In the genomic region with DNA sequence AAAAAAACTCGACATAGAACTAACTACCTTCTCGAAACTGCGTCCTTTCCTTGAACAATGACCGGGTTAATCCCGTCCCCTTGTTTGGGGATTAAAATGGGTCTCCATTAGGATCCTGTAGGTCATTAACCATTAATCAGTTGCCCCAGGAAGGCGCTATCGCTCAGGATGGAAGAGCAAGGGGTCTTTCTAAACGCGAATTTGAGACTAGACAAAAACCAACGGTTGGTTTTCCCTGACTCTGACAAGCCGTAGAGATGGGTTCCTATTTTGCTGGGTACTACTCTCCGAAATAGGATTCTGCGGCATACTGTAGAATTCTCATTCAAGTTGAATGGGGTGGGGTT, we compare ENCODE assay signal across 8 mouse cellular contexts. TPM values are rescaled to one million over a fixed set of nuclear protein-coding genes. Genes with fewer than 3 reads are reported as not detected.
DNase-seq lines count a peak whose midpoint lies in the region; ATAC-seq and TF ChIP-seq lines count a peak whose summit lies in the region.

No protein-coding gene starts in this region.

- no peak for ATAC-seq in neural tube, embryonic 11.5 days (ENCODE audit: insufficient read depth, low FRiP score, low TSS enrichment)
- no peak for ATAC-seq in limb, embryonic 11.5 days (ENCODE audit: insufficient number of reproducible peaks, low FRiP score, low TSS enrichment, low read depth)

- peak; percentile 14 for DNase-seq in adrenal gland, postnatal 14 days
- DNase-seq in adrenal gland, postnatal 36 days, result no peak
- no peak for DNase-seq in neural tube, embryonic 11.5 days (ENCODE audit: low spot score)
- DNase-seq in neural tube, embryonic 10.5 days (ENCODE audit: extremely low spot score, low spot score), result no peak
- no peak for DNase-seq in limb, embryonic 11.5 days (ENCODE audit: low spot score)
- DNase-seq in embryo, embryonic 11 days, result no peak
- DNase-seq in cerebellum, adult 11-12 months, result no peak

- peaks cover 2% of the 10 kb centered on the region; the same call in 1 of the 2 replicates for H3K36me3 ChIP-seq in neural tube, embryonic 11.5 days (ENCODE audit: control insufficient read depth, insufficient read depth, low read length)
- H3K36me3 ChIP-seq in limb, embryonic 11.5 days (ENCODE audit: control insufficient read depth, insufficient read depth, low read length), result peaks cover 6% of the 10 kb centered on the region; the same call in 1 of the 2 replicates
- H3K36me3 ChIP-seq in small intestine, adult 2 months (ENCODE audit: control insufficient read depth, insufficient read depth, low read length), result peaks cover 13% of the 10 kb centered on the region

- TF ChIP-seq CTCF in small intestine, adult 2 months (IDR thresholded peaks at IDR 0.05; ENCODE audit: extremely low read depth, insufficient read length, insufficient replicate concordance, low read depth, low read length), result no peak

- H3K9me3 ChIP-seq in neural tube, embryonic 11.5 days (ENCODE audit: control insufficient read depth, low read length), result no peaks in the 10 kb centered on the region
- no peaks in the 10 kb centered on the region for H3K9me3 ChIP-seq in limb, embryonic 11.5 days (ENCODE audit: control insufficient read depth, low read length)

- WGBS in neural tube, embryonic 11.5 days, result 5% methylated on average over 13 of the region's 13 CpGs
- 6% methylated on average over 13 of the region's 13 CpGs for WGBS in limb, embryonic 11.5 days
- 5% methylated on average over 13 of the region's 13 CpGs for WGBS in small intestine, adult 2 months

- H3K9ac ChIP-seq in neural tube, embryonic 11.5 days (ENCODE audit: low read length), result peak overlapping the region; percentile 52
- H3K9ac ChIP-seq in limb, embryonic 11.5 days (ENCODE audit: low read length), result peak overlapping the region; percentile 81

- TF ChIP-seq POLR2A in small intestine, adult 2 months (IDR thresholded peaks at IDR 0.05; ENCODE audit: low read depth, low read length), result no peak

- peak overlapping the region; percentile 95 for H3K4me3 ChIP-seq in neural tube, embryonic 11.5 days (ENCODE audit: low read depth, low read length)
- H3K4me3 ChIP-seq in limb, embryonic 11.5 days (ENCODE audit: low read depth, low read length), result peak overlapping the region; percentile 85
- H3K4me3 ChIP-seq in small intestine, adult 2 months (ENCODE audit: low read depth, low read length), result peak overlapping the region; percentile 99

- no peaks in the 10 kb centered on the region for H3K27me3 ChIP-seq in neural tube, embryonic 11.5 days (ENCODE audit: control insufficient read depth, insufficient read depth, low read length)
- no peaks in the 10 kb centered on the region for H3K27me3 ChIP-seq in limb, embryonic 11.5 days (ENCODE audit: control insufficient read depth, insufficient read depth, low read length)
- H3K27me3 ChIP-seq in small intestine, adult 2 months (ENCODE audit: control insufficient read depth, insufficient read depth, low read length), result no peaks in the 10 kb centered on the region

- H3K4me2 ChIP-seq in neural tube, embryonic 11.5 days (ENCODE audit: low read depth), result peak overlapping the region; percentile 81
- peak overlapping the region; percentile 51 for H3K4me2 ChIP-seq in limb, embryonic 11.5 days (ENCODE audit: low read depth, severe bottlenecking)

- H3K27ac ChIP-seq in neural tube, embryonic 11.5 days (ENCODE audit: low read depth, low read length), result no peak overlapping the region; the same call in 1 of the 2 replicates
- no peak overlapping the region for H3K27ac ChIP-seq in limb, embryonic 11.5 days (replicated peaks; ENCODE audit: low read depth, low read length)
- peak overlapping the region; percentile 64; the same call in 1 of the 2 replicates for H3K27ac ChIP-seq in small intestine, adult 2 months (ENCODE audit: insufficient read depth, low read depth, low read length)

- H3K4me1 ChIP-seq in neural tube, embryonic 11.5 days (ENCODE audit: control insufficient read depth, insufficient read depth, low read length), result no peaks in the 10 kb centered on the region; the same call in 1 of the 2 replicates
- no peaks in the 10 kb centered on the region; the same call in 1 of the 2 replicates for H3K4me1 ChIP-seq in limb, embryonic 11.5 days (ENCODE audit: control insufficient read depth, insufficient read depth, low read length)
- peaks cover 2% of the 10 kb centered on the region; the same call in 1 of the 2 replicates for H3K4me1 ChIP-seq in small intestine, adult 2 months (ENCODE audit: control insufficient read depth, insufficient read depth, insufficient read length, low read length)

RNA-seq across cellular contexts. Expression of gene Nemf, which starts 0.3 kb away (rescaled TPM):
- total RNA-seq in adrenal gland, postnatal 14 days (2021), result 39.1 and 45.4 TPM in 2 replicates
- 10 to 100 TPM; 43.7 to 45.6 TPM for total RNA-seq in adrenal gland, postnatal 36 days (2021)
- 80.3 and 82.1 TPM in 2 replicates for polyA plus RNA-seq in neural tube, embryonic 11.5 days (2014; fragmentation: Nextera tagmentation; extraction: Ambion mirVana)
- 87.8 and 91.8 TPM in 2 replicates for polyA plus RNA-seq in limb, embryonic 11.5 days (2014; fragmentation: Nextera tagmentation; extraction: Ambion mirVana)
- 0.20 and 0.71 TPM in 2 replicates for polyA plus RNA-seq in small intestine, adult 2 months (2012; rRNA removed)

RNA-seq across cellular contexts. Expression of gene Arf6, which starts 14.7 kb away (rescaled TPM):
- total RNA-seq in adrenal gland, postnatal 14 days (2021), result 111 and 117 TPM in 2 replicates
- total RNA-seq in adrenal gland, postnatal 36 days (2021), result 100 to 1,000 TPM; 114 to 154 TPM
- 52.4 and 55.8 TPM in 2 replicates for polyA plus RNA-seq in neural tube, embryonic 11.5 days (2014; fragmentation: Nextera tagmentation; extraction: Ambion mirVana)
- 51.6 and 54.5 TPM in 2 replicates for polyA plus RNA-seq in limb, embryonic 11.5 days (2014; fragmentation: Nextera tagmentation; extraction: Ambion mirVana)
- polyA plus RNA-seq in small intestine, adult 2 months (2012; rRNA removed), result 223 and 652 TPM in 2 replicates

RNA-seq across cellular contexts. Expression of gene Gm9887, which starts 15.0 kb away (rescaled TPM):
- total RNA-seq in adrenal gland, postnatal 14 days (2021), result 1.2 TPM in 1 of 2 replicates, not detected in the other
- total RNA-seq in adrenal gland, postnatal 36 days (2021), result 1 to 10 TPM in 1 of 2 experiments, not detected in 1; 1.1 TPM
- polyA plus RNA-seq in neural tube, embryonic 11.5 days (2014; fragmentation: Nextera tagmentation; extraction: Ambion mirVana), result 1.4 and 1.6 TPM in 2 replicates
- 1.0 and 1.4 TPM in 2 replicates for polyA plus RNA-seq in limb, embryonic 11.5 days (2014; fragmentation: Nextera tagmentation; extraction: Ambion mirVana)
- 1.9 and 5.4 TPM in 2 replicates for polyA plus RNA-seq in small intestine, adult 2 months (2012; rRNA removed)

Comparison
In these comparisons a context has a peak if more than half of its experiments do, and no peak if none do; other contexts are left out.
1. RNA of gene Nemf, which starts 0.3 kb away (polyA plus RNA-seq): 87.8 to 91.8 TPM in limb, embryonic 11.5 days and 80.3 to 82.1 TPM in neural tube, embryonic 11.5 days; 0.20 to 0.71 TPM in small intestine, adult 2 months; every median in the first group is over 10 times any median in the second.
2. Peak in every context shown above with its lines, with median percentiles within 50 percentile points of each other: H3K4me3 ChIP-seq.